Mouse (Mus musculus) midbrain, embryonic 13.5 days (tissue): ENCODE results near the gene Helz. TPM values are rescaled to one million over a fixed set of nuclear protein-coding genes. Genes with fewer than 3 reads are reported as not detected.
"Not testable (repeated sequence)": the region's sequence is repeated elsewhere in the genome, so short reads cannot be mapped to it uniquely, and the experiment has no call there.

Source experiments
- ATAC-seq: fragments of 200-750 bp; cut with Nextera tagmentation; 2 replicates; pipeline ENCODE4 v1.8.0; 2017; ENCODE audit warnings: mild to moderate bottlenecking, moderate TSS enrichment, moderate library complexity
- H3K27ac ChIP-seq: fragments of 300-500 bp; sonication (generic); 2 replicates; pipeline ENCODE4 v1.5.1; 2015; ENCODE audit warnings: inconsistent platforms, mild to moderate bottlenecking, moderate library complexity
- H3K27me3 ChIP-seq: fragments of 300-500 bp; sonication (generic); 2 replicates; pipeline ENCODE4 v1.6.1; 2015; ENCODE audit warnings: mild to moderate bottlenecking, inconsistent platforms
- H3K36me3 ChIP-seq: fragments of 300-500 bp; sonication (generic); 2 replicates; pipeline ENCODE4 v1.6.1; 2015; ENCODE audit warnings: mild to moderate bottlenecking, inconsistent platforms
- H3K4me1 ChIP-seq: fragments of 300-500 bp; sonication (generic); replicated peaks from 2 replicates; pipeline ENCODE4 v1.6.1; 2015; ENCODE audit warnings: inconsistent platforms
- H3K4me2 ChIP-seq: fragments of 300-500 bp; sonication (generic); replicated peaks from 2 replicates; pipeline ENCODE4 v1.6.1; 2015; ENCODE audit warnings: moderate library complexity, mild to moderate bottlenecking, inconsistent platforms
- H3K4me3 ChIP-seq: fragments of 300-500 bp; sonication (generic); replicated peaks from 2 replicates; pipeline ENCODE4 v1.5.1; 2015; ENCODE audit warnings: mild to moderate bottlenecking, inconsistent platforms
- H3K9ac ChIP-seq: fragments of 300-500 bp; sonication (generic); replicated peaks from 2 replicates; pipeline ENCODE4 v1.6.1; 2015; ENCODE audit warnings: mild to moderate bottlenecking, inconsistent platforms
- H3K9me3 ChIP-seq: fragments of 300-500 bp; sonication (generic); 2 replicates; pipeline ENCODE4 v1.6.1; 2016; ENCODE audit warnings: mild to moderate bottlenecking, inconsistent platforms
- WGBS: fragments of 180-500 bp; shearing (Covaris S2); methylation state at CpG from one replicate; pipeline ENCODE4 v1.1.7; 2015; 5-methylcytosine and 5-hydroxymethylcytosine counted together
- polyA plus RNA-seq: library from polyadenylated mRNA; unstranded; fragments of >200 nt; fragmentation: Nextera tagmentation; extraction: Ambion mirVana; gene quantifications from 2 replicates; pipeline ENCODE4 v1.2.1, GENCODE M21; 2015

Helz gene
- polyA plus RNA-seq, 1 experiment from 2014 or later, result 18.4 TPM

DNA sequence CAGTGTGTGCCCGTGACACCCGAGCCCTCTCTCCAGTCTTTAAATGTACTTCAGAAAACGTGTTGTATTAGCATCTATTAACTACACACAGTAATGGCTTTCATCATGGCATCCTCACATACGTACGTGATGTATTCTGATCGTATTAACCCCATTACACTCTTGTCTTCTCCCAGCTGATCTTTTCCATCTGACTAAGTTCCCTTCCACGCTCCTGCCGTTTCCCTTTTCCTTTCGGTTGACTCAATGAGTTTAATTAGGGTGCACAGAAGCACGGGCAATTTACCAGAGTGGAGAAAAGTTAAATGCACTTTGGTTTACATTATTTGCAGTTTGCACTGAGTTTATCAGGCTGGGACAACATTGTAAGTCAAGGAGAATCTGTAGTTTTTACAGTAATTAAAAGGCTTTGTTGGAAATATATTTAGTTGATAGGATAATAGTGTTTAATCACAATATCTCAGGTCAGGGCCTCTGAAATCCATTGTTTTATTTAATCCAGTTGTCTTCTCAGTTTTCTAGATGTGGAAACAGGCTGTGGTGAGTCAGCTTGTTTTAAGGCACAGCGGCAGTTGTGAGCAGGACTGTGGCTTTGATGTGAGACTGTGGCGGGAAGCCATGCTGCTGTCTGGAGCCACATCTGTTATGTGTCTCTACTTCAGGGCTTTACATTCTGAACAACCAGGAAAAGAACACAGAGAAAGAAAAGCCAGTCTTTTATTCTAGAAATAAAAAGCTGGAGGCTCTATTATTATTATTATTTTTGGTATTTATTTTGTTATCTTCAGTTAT, 37.1 kb downstream of the Helz start:
- Histone ChIP-seq H3K4me3 (no peak overlapping the region), H3K27ac (no peak overlapping the region; the same call in 1 of the 2 replicates), H3K9me3 (no peaks in the 10 kb centered on the region), H3K4me1 (peaks cover 3% of the 10 kb centered on the region; the same call in 1 of the 2 replicates), H3K9ac (no peak overlapping the region), H3K4me2 (no peak overlapping the region), H3K36me3 (peaks cover 22% of the 10 kb centered on the region), H3K27me3 (no peaks in the 10 kb centered on the region)
- no peak for ATAC-seq
- 69% methylated on average over 12 of the region's 12 CpGs for WGBS

DNA sequence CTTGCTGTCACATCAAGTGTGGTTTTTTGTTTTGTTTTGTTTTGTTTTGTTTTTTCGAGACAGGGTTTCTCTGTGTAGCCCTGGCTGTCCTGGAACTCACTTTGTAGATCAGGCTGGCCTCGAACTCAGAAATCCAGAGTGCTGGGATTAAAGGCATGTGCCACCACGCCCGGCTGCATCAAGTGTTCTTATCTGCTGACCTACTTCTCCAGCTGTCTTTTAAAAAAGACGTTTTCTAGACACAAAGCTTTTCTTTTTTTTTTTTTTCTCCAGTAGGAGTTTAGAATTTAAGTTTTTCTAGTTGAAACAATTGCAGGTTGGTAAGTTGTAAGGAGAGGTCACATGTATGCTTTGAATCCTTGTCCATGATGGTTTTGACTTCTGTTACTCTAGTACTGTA, 38.4 kb downstream of the Helz start:
- H3K4me1 ChIP-seq, H3K27me3 ChIP-seq, ATAC-seq: not testable (repeated sequence)

DNA sequence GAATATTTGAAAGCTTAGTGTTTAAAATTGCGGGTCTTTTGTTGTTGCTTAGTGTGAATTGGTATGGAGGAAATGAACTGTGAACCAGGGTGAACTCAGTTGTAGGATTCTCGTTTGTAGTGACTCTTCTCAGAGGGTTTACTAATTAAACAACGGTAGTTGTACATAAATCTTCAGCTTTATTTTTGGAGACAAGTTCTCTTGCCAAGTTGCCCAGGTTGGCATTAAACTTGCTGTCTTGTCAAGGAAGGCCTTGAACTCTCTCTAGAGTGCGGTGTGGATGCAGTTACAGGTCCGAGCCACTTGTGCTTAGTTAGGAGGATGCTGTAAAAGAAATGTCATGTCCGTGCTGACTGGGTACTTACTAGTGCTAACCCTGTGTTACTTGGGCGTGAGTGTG, 39.4 kb downstream of the Helz start:
- Histone ChIP-seq H3K9me3 (no peaks in the 10 kb centered on the region), H3K36me3 (peaks cover 8% of the 10 kb centered on the region; the same call in 1 of the 2 replicates), H3K9ac (no peak overlapping the region), H3K4me3 (no peak overlapping the region), H3K27ac (no peak overlapping the region), H3K4me2 (no peak overlapping the region), H3K4me1 (peaks cover 3% of the 10 kb centered on the region; the same call in 1 of the 2 replicates), H3K27me3 (no peaks in the 10 kb centered on the region)
- 92% methylated on average over 7 of the region's 7 CpGs for WGBS
- ATAC-seq, result no peak

More for the DNA sequence above, 38.4 kb downstream of the Helz start:
- H3K4me3 ChIP-seq, H3K4me2 ChIP-seq, H3K27ac ChIP-seq, H3K9ac ChIP-seq, H3K36me3 ChIP-seq, H3K9me3 ChIP-seq: not testable (repeated sequence)
- WGBS, result 87% methylated on average over 5 of the region's 5 CpGs

DNA sequence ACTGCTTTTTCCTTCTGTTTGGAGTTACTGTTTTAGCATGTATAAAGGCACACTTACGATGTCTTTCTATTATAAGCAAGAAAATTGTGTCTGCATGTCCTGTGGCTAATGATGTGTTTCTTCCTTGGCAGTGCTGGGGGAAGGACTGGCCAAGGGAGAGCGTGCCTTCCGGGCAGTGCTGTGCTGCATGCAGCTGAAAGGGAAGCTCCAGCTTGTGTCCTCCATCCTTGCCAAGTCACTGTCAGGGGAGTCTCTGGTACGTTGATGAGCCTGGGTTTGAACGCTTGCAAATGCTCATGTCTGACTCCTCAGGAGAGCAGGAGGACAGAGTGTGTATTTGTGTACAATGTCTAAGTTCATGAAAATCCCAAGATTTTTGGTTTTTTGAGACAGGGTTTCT, 44.8 kb downstream of the Helz start:
- no peaks in the 10 kb centered on the region for H3K9me3 ChIP-seq
- H3K27me3 ChIP-seq, result no peaks in the 10 kb centered on the region
- H3K4me2 ChIP-seq, result no peak overlapping the region
- no peak overlapping the region for H3K9ac ChIP-seq
- whole genome bisulfite sequencing, result 97% methylated on average over 5 of the region's 5 CpGs
- no peak for ATAC-seq
- H3K4me1 ChIP-seq, result no peaks in the 10 kb centered on the region
- no peak overlapping the region for H3K4me3 ChIP-seq
- H3K27ac ChIP-seq, result no peak overlapping the region
- peaks cover 30% of the 10 kb centered on the region for H3K36me3 ChIP-seq

DNA sequence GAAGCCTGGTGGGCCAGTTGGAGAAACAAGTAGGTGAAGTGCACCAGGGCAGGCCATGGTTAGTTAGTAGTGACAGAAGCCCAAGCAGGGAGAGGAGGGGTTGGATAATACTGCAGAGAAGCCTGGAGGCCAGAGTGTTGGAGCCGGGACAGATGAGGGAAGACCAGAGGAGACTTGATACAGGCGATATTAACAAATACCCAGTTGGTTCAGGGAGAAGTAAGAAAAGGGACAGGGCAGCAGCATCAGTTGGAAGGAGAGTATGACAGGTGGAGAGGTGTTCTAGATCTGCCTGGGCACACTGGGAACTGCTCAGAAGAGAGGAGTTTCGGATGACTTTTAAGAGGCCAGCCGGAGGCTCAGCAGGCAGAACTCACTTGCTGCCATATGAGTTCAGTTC, 49.7 kb downstream of the Helz start:
- whole genome bisulfite sequencing, result 97% methylated on average over 4 of the region's 4 CpGs
- Histone ChIP-seq H3K27me3 (no peaks in the 10 kb centered on the region), H3K4me1 (no peaks in the 10 kb centered on the region), H3K27ac (no peak overlapping the region), H3K9ac (no peak overlapping the region), H3K4me3 (no peak overlapping the region), H3K4me2 (no peak overlapping the region), H3K9me3 (no peaks in the 10 kb centered on the region), H3K36me3 (peaks cover 64% of the 10 kb centered on the region)
- ATAC-seq, result no peak

DNA sequence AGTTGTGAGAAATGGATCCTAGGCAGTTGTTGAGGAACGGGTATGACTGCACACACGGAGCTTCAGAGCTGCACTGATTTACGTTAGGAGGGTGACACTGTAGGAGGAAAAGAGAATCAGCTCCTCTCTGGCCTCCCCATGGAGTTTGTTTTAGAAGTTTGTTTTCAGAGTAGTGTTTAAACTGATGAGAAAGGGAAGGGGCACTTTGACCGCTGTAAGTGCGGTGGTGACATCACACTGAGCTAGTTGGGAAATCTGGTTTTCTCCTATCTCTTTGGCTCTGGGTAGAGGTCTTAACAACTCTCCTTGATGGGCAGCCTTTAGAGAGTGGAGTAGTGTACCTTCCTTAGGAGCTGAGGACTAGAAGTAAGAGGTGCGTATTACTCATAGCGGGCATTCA, 58.0 kb downstream of the Helz start:
- Histone ChIP-seq H3K27me3 (no peaks in the 10 kb centered on the region), H3K4me3 (no peak overlapping the region), H3K9me3 (no peaks in the 10 kb centered on the region), H3K4me1 (no peaks in the 10 kb centered on the region), H3K27ac (no peak overlapping the region), H3K9ac (no peak overlapping the region), H3K36me3 (peaks cover 43% of the 10 kb centered on the region), H3K4me2 (no peak overlapping the region)
- no peak for ATAC-seq
- WGBS, result 95% methylated on average over 7 of the region's 7 CpGs

DNA sequence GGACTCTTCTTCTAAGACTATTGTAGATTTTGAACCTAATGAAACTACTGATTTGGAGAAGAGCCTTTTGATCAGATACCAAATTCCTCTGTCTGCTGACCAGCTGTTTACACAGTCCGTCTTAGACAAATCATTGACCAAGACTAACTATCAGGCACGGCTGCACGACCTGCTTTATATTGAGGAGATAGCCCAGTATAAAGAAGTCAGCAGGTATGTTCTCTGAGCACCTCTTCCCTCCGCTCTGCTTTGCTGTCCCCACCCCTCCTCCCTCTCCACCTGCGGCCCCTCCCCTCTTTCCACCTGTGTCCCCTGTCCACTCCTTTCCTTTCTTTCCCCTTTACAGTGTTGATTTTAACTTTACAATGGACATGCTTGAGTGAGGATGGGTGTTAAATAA, 66.2 kb downstream of the Helz start:
- Histone ChIP-seq H3K27ac (no peak overlapping the region), H3K4me3 (no peak overlapping the region), H3K4me1 (0 out of 2 replicates have a peak, but pooled peaks cover 7% of the 10 kb centered on the region), H3K9me3 (no peaks in the 10 kb centered on the region), H3K4me2 (no peak overlapping the region), H3K36me3 (peaks cover 13% of the 10 kb centered on the region), H3K27me3 (no peaks in the 10 kb centered on the region), H3K9ac (no peak overlapping the region)
- WGBS, result 97% methylated on average over 5 of the region's 5 CpGs
- ATAC-seq, result no peak

DNA sequence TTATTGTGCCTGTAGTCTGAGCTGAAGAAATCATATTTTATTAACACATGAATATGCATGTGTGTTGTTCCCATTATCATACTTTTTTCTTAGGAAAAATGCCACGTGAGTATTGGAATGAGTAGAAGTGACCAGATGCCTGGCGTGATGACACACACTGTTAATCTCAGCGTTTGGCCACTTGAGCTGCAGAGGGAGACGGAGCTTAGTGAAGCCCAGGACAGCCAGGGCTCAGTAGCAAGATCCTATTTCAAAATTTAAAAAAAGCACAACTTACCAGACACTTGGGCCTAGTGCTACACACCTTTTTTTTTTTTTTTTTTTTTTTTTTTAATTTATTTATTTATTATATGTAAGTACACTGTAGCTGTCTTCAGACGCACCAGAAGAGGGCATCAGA, 68.0 kb downstream of the Helz start:
- H3K4me1 ChIP-seq, result 0 out of 2 replicates have a peak, but pooled peaks cover 7% of the 10 kb centered on the region
- H3K27ac ChIP-seq, result no peak overlapping the region
- no peaks in the 10 kb centered on the region for H3K27me3 ChIP-seq
- H3K36me3 ChIP-seq, result peaks cover 31% of the 10 kb centered on the region
- no peak overlapping the region for H3K4me2 ChIP-seq
- ATAC-seq, result no peak
- no peaks in the 10 kb centered on the region for H3K9me3 ChIP-seq
- no peak overlapping the region for H3K4me3 ChIP-seq
- 91% methylated on average over 4 of the region's 5 CpGs for WGBS
- H3K9ac ChIP-seq, result no peak overlapping the region

DNA sequence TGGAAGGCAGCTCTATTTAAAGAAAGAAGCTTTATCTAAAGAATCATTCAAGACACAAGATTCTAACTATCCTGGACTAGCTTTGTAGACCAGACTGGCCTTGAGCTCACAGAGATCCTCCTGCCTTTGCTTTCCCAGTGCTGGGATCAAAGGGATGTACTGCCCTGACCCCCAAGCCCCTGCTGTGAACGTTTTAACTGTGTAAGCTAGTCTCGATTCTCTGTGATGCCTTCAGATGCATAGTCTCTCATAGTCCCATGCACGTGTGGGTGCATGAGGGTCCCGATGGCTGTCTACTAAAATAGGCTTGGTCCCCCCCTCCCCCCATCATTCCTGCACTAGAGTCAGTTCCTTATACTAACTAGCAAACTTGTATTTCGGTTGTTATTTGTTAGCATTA, 70.2 kb downstream of the Helz start:
- no peak for ATAC-seq
- 41% methylated on average over 5 of the region's 5 CpGs for WGBS
- Histone ChIP-seq H3K9me3 (no peaks in the 10 kb centered on the region), H3K36me3 (peaks cover 40% of the 10 kb centered on the region), H3K4me2 (no peak overlapping the region), H3K4me3 (no peak overlapping the region), H3K27me3 (no peaks in the 10 kb centered on the region), H3K9ac (no peak overlapping the region), H3K4me1 (0 out of 2 replicates have a peak, but pooled peaks cover 7% of the 10 kb centered on the region), H3K27ac (0 out of 2 replicates have a peak overlapping the region, but pooled peaks have one; percentile 3)

DNA sequence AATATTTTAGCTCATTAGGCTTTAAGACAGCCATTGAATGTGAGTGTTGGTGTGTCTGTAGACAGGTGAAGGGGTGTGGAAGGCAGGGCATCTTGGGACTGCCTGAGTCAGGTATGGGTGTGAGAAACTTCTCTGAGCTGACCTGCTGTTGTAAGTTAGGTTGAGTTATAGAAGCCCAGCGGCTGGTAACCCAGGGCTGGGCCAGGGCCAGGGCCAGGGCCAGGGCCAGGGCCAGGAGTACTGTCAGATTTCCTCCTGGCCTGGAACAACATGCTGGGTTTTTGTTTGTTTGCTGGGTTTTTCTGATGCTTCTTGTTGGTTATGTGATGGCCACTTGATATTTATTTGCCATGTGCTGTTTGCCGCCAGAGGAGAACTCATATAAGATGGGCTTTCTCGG, 76.9 kb downstream of the Helz start:
- Histone ChIP-seq H3K9ac (no peak overlapping the region), H3K4me3 (no peak overlapping the region), H3K36me3 (peaks cover 41% of the 10 kb centered on the region), H3K27me3 (no peaks in the 10 kb centered on the region), H3K4me1 (no peaks in the 10 kb centered on the region), H3K9me3 (no peaks in the 10 kb centered on the region), H3K4me2 (no peak overlapping the region), H3K27ac (no peak overlapping the region)
- no peak for ATAC-seq
- WGBS, result 97% methylated on average over 3 of the region's 3 CpGs

DNA sequence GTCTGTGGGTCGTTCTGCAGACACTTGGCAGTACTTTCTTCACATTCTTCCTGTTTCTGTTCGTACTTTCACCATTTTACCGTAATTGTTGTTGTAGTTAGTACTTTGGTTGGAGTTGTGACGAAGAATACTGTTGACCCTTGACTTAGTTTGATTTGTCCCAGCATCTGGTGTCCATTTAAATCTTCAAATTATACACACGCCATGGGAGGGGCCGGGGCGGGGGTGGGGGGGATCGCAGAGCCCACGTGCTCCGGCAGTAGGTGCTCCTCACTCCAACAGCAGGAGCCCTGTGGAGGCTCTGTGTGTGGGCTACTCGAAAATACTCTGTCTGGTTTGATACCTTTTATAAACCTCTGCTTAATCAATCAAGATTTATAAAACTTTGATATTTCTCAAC, 78.0 kb downstream of the Helz start:
- no peaks in the 10 kb centered on the region for H3K9me3 ChIP-seq

DNA sequence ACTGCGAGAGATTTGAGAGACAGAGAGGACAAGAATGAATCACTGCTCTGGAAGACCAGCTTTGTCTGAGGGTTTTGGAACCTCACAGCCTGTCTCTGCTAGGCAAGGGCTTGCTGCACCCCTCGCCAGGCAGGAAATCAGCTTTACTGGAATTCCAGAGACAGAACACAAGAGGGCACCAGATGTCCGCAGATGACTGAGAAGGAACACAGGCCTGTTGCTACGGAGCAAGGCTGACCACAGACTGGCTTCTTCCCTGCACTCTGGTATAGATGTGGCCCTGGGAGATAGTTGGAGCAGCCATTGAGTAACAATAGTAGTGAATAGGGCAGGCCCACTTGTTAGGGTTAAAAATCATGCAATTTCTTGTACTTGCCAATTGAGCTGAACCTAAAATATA, 81.8 kb downstream of the Helz start:
- ATAC-seq, result peak; percentile 86
- Histone ChIP-seq H3K27ac (no peak overlapping the region), H3K4me1 (no peaks in the 10 kb centered on the region), H3K4me2 (no peak overlapping the region), H3K36me3 (peaks cover 35% of the 10 kb centered on the region), H3K4me3 (no peak overlapping the region), H3K27me3 (no peaks in the 10 kb centered on the region), H3K9me3 (no peaks in the 10 kb centered on the region), H3K9ac (no peak overlapping the region)
- 33% methylated on average over 4 of the region's 4 CpGs for WGBS

More for the DNA sequence above, 78.0 kb downstream of the Helz start:
- WGBS, result 86% methylated on average over 11 of the region's 11 CpGs
- Histone ChIP-seq H3K4me3 (no peak overlapping the region), H3K27me3 (no peaks in the 10 kb centered on the region), H3K27ac (no peak overlapping the region), H3K36me3 (peaks cover 30% of the 10 kb centered on the region), H3K9ac (no peak overlapping the region), H3K4me2 (no peak overlapping the region), H3K4me1 (no peaks in the 10 kb centered on the region)
- ATAC-seq, result no peak

DNA sequence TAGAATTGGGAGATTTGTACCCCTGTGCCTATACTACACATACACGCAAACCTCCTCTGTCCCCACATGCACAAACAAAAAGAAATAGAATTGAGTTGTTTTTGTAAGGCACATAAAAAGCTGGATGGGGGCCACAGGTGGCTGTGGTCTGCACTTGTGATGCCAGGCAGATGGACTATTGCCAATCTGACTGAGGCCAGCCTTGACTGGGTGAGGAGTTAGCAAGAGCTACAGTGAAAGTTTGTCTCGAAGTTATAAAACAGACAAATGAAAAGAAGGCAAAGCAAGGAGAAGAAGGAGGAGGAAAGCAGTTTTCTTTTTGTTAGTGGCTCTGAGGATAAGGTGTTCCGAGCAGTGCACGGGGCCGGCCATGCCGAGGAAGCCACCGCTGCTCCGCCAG, 82.2 kb downstream of the Helz start:
- no peak overlapping the region for H3K27ac ChIP-seq
- H3K36me3 ChIP-seq, result peaks cover 40% of the 10 kb centered on the region
- no peak overlapping the region for H3K9ac ChIP-seq
- no peak overlapping the region for H3K4me3 ChIP-seq
- H3K4me1 ChIP-seq, result no peaks in the 10 kb centered on the region
- H3K9me3 ChIP-seq, result no peaks in the 10 kb centered on the region
- no peaks in the 10 kb centered on the region for H3K27me3 ChIP-seq
- H3K4me2 ChIP-seq, result no peak overlapping the region
- WGBS, result 89% methylated on average over 8 of the region's 8 CpGs
- ATAC-seq, result no peak
